Mouse (Mus musculus): ENCODE measurements around the gene Gm10147.
"Not testable (repeated sequence)": the region's sequence is repeated elsewhere in the genome, so short reads cannot be mapped to it uniquely, and the experiment has no call there.

Gm10147 gene

DNA sequence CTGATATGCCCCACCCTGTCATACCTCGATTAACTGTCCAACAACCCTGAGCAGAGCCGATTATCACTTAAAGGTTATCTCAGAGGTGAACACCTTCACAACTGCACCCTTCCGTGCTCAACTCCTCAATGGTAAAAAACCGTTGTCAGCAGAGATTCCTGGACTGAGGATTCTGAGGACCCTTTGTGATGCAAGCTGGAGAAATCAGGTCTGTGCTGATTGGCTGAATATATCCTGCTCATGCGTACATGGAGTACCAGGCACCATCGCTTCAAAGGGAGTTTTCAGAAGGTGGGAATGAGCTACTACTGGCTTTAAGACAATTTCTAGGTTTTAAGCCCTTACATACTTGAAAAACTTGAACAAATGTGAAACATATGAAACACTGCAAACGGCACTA, at the start of gene Gm10147:
Gene Gm10147, minus strand, starts transcription at position 101 of the 400 bp plus-strand sequence.
- not testable (repeated sequence) for DNase-seq
